ENCODE assay signal across 22 mouse cellular contexts in the genomic region with DNA sequence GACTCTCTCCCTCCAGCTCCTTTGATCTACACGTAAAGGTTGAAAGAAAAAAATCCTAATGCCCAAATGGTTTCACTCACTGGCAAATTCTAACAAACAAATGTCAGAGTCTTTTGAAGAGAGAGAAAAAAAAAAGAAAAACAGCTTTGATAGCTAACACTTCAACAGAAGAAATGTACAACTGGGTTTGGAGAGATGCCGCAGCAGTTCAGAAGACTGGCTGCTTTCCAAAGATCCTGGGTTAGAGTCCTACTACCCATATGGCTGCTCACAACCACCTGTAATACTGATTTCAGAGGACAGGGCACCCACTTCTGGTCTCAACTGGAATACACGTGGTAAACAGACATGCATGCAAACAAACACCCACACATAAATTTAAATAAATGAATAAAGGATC.
"Had no signal": no experiment of that assay in that cellular context is flagged by ENCODE, and none has a peak within 500 bp of the region (broad histone marks: within the 10 kb centered on the region; RNA-seq: fewer than 3 reads in every experiment).

No protein-coding gene starts in this region.

- H3K9ac ChIP-seq: limb, embryonic 13.5 days; liver, embryonic 13.5 days; midbrain, embryonic 13.5 days; neural tube, embryonic 13.5 days; stomach, embryonic 15.5 days had no signal

- H3K4me3 ChIP-seq: layer of hippocampus, adult 2 months; limb, embryonic 10.5 days; limb, embryonic 13.5 days; liver, embryonic 13.5 days; megakaryocyte, embryonic 14.5 days; midbrain, embryonic 10.5 days; midbrain, embryonic 13.5 days; myocyte; neural tube, embryonic 13.5 days; stomach, embryonic 15.5 days had no signal

- H3K27ac ChIP-seq: layer of hippocampus, adult 2 months; limb, embryonic 10.5 days; limb, embryonic 13.5 days; liver, embryonic 13.5 days; midbrain, embryonic 10.5 days; midbrain, embryonic 13.5 days; neural tube, embryonic 13.5 days; stomach, embryonic 15.5 days had no signal

- DNase-seq: kidney, adult 18-20 months; kidney, adult 9 months; kidney, postnatal 14 days; kidney, postnatal 4 days; liver, embryonic 13.5 days; lung, adult 2 months; lung, postnatal 10 days; lung, postnatal 36 days; retina, postnatal 1 day; right cerebral cortex, postnatal 25 days; spleen, adult 18-20 months; thymus, postnatal 36 days had no signal

- H3K27me3 ChIP-seq: limb, embryonic 13.5 days; liver, embryonic 13.5 days; megakaryocyte, embryonic 14.5 days; midbrain, embryonic 13.5 days; neural tube, embryonic 13.5 days; stomach, embryonic 15.5 days had no signal

- H3K4me2 ChIP-seq: limb, embryonic 13.5 days; liver, embryonic 13.5 days; midbrain, embryonic 13.5 days; neural tube, embryonic 13.5 days; stomach, embryonic 15.5 days had no signal

- ATAC-seq: midbrain, embryonic 13.5 days; midbrain, embryonic 16.5 days had no signal

- H3K9me3 ChIP-seq: limb, embryonic 10.5 days; limb, embryonic 13.5 days; liver, embryonic 13.5 days; megakaryocyte, embryonic 14.5 days; midbrain, embryonic 10.5 days; midbrain, embryonic 13.5 days; neural tube, embryonic 13.5 days; stomach, embryonic 15.5 days had no signal

- H3K36me3 ChIP-seq: limb, embryonic 10.5 days; limb, embryonic 13.5 days; liver, embryonic 13.5 days; midbrain, embryonic 10.5 days; midbrain, embryonic 13.5 days; neural tube, embryonic 13.5 days; stomach, embryonic 15.5 days had no signal

- H3K4me1 ChIP-seq: limb, embryonic 10.5 days; limb, embryonic 13.5 days; liver, embryonic 13.5 days; megakaryocyte, embryonic 14.5 days; midbrain, embryonic 10.5 days; midbrain, embryonic 13.5 days; neural tube, embryonic 13.5 days; stomach, embryonic 15.5 days had no signal
